Mouse (Mus musculus) CH12.LX (cell line): ENCODE data around the gene Chmp4b. TPM values are rescaled to one million over a fixed set of nuclear protein-coding genes. Genes with fewer than 3 reads are reported as not detected.

Source experiments
- DNase-seq: peaks from one replicate; pipeline ENCODE4 v3.0.0-alpha.2; 2013; ENCODE audit errors: extremely low read depth
- H3K27ac ChIP-seq: 2 replicates; pipeline ENCODE4 v1.5.1; 2012; ENCODE audit warnings: low read depth, mild to moderate bottlenecking, control low read depth, moderate library complexity; ENCODE audit not compliant: insufficient read depth
- H3K27me3 ChIP-seq: replicated peaks from 2 replicates; pipeline ENCODE3; 2012; ENCODE audit warnings: inconsistent platforms
- H3K36me3 ChIP-seq, 2 experiments: replicated peaks in 1 of 2; 2 replicates each; pipeline versions ENCODE3 to v1.6.1; 2012; ENCODE audit warnings: inconsistent platforms in 1 of 2, low read length in 1 of 2, mild to moderate bottlenecking in 1 of 2, mixed read lengths in 1 of 2, moderate library complexity in 1 of 2; ENCODE audit not compliant: control insufficient read depth in 1 of 2, insufficient read depth in 1 of 2
- H3K4me1 ChIP-seq, 2 experiments: 2 replicates each; pipeline ENCODE4 v1.6.1; 2012; ENCODE audit warnings: inconsistent platforms in 1 of 2, moderate library complexity in 1 of 2; ENCODE audit not compliant: insufficient read depth in 2 of 2, control insufficient read depth in 1 of 2
- H3K4me2 ChIP-seq: 2 replicates; pipeline ENCODE4 v1.6.1; 2012; ENCODE audit warnings: low read depth, mild to moderate bottlenecking, control low read depth; ENCODE audit not compliant: poor library complexity, insufficient read depth, severe bottlenecking
- H3K4me3 ChIP-seq, 3 experiments: fragments of 150-350 bp in 1 of 3; sonication (generic) in 1 of 3; replicated peaks in 1 of 3; 2 replicates each; pipeline versions ENCODE3 to v1.5.1; 2011 to 2012; ENCODE audit warnings: low read depth in 2 of 3, low read length in 2 of 3, mild to moderate bottlenecking in 2 of 3, moderate library complexity in 2 of 3, control low read depth in 1 of 3, improper control_type of control experiment in 1 of 3, inconsistent platforms in 1 of 3, mixed read lengths in 1 of 3; ENCODE audit not compliant: poor library complexity in 1 of 3
- H3K79me2 ChIP-seq: replicated peaks from 2 replicates; pipeline ENCODE4 v1.6.1; 2012; ENCODE audit warnings: mild to moderate bottlenecking, moderate library complexity; ENCODE audit not compliant: control insufficient read depth, poor library complexity, insufficient read depth, severe bottlenecking; ENCODE audit errors: extremely low read depth
- H3K9ac ChIP-seq: 2 replicates; pipeline ENCODE4 v1.6.1; 2012; ENCODE audit warnings: low read depth, mild to moderate bottlenecking, control low read depth, moderate library complexity; ENCODE audit not compliant: insufficient read depth
- H3K9me3 ChIP-seq: replicated peaks from 2 replicates; pipeline ENCODE3; 2012; ENCODE audit warnings: low read length, inconsistent platforms, mixed read lengths
- BHLHE40 ChIP-seq: IDR thresholded peaks from 2 replicates; pipeline ENCODE4 v1.6.1; 2011; ENCODE audit warnings: mild to moderate bottlenecking, low read depth, low read length, improper control_type of control experiment
- CHD1 ChIP-seq: IDR thresholded peaks from 2 replicates; pipeline ENCODE4 v1.6.1; 2012; ENCODE audit warnings: low read depth, low read length, improper control_type of control experiment, inconsistent platforms
- CTCF ChIP-seq, 2 experiments: IDR thresholded peaks in 1 of 2; conservative IDR thresholded peaks in 1 of 2; 2 replicates each; pipeline ENCODE4 v1.5.1; 2011 to 2012; ENCODE audit warnings: low read depth in 2 of 2, low read length in 2 of 2, improper control_type of control experiment in 1 of 2, inconsistent platforms in 1 of 2, mild to moderate bottlenecking in 1 of 2, moderate library complexity in 1 of 2
- E2F4 ChIP-seq: IDR thresholded peaks from 2 replicates; pipeline ENCODE4 v1.6.1; 2011; ENCODE audit warnings: low read depth, low read length, improper control_type of control experiment; ENCODE audit not compliant: insufficient replicate concordance
- EP300 ChIP-seq: IDR thresholded peaks from 2 replicates; pipeline ENCODE4 v1.6.1; 2011; ENCODE audit warnings: low read length, improper control_type of control experiment
- ETS1 ChIP-seq: conservative IDR thresholded peaks from 2 replicates; pipeline ENCODE4 v1.6.1; 2012; ENCODE audit warnings: low read depth, mild to moderate bottlenecking, inconsistent platforms, low read length, improper control_type of control experiment, moderate library complexity
- GABPA ChIP-seq: IDR thresholded peaks from 2 replicates; pipeline ENCODE4 v1.6.1; 2012; ENCODE audit warnings: low read depth, low read length, improper control_type of control experiment, inconsistent platforms; ENCODE audit not compliant: insufficient replicate concordance
- HCFC1 ChIP-seq: IDR thresholded peaks from 2 replicates; pipeline ENCODE4 v1.6.1; 2012; ENCODE audit warnings: low read depth, mild to moderate bottlenecking, inconsistent platforms, low read length, improper control_type of control experiment
- IRF4 ChIP-seq: IDR thresholded peaks from 2 replicates; pipeline ENCODE4 v1.6.1; 2014; ENCODE audit warnings: low read depth, mild to moderate bottlenecking, inconsistent platforms, low read length, improper control_type of control experiment
- JUN ChIP-seq: IDR thresholded peaks from 2 replicates; pipeline ENCODE4 v1.6.1; 2011; ENCODE audit warnings: low read depth, mild to moderate bottlenecking, low read length, improper control_type of control experiment, moderate library complexity; ENCODE audit not compliant: insufficient read depth
- JUND ChIP-seq: conservative IDR thresholded peaks from 2 replicates; pipeline ENCODE4 v1.6.1; 2011; ENCODE audit warnings: low read depth, low read length, improper control_type of control experiment
- KAT2A ChIP-seq: IDR thresholded peaks from 2 replicates; pipeline ENCODE4 v1.6.1; 2012; ENCODE audit warnings: low read length, improper control_type of control experiment, inconsistent platforms; ENCODE audit not compliant: insufficient replicate concordance
- MAFK ChIP-seq: IDR thresholded peaks from 2 replicates; pipeline ENCODE4 v1.6.1; 2011; ENCODE audit warnings: low read length, improper control_type of control experiment; ENCODE audit not compliant: insufficient replicate concordance
- MAX ChIP-seq: IDR thresholded peaks from 2 replicates; pipeline ENCODE4 v1.6.1; 2011; ENCODE audit warnings: low read length, improper control_type of control experiment
- MAZ ChIP-seq: IDR thresholded peaks from 2 replicates; pipeline ENCODE4 v1.6.1; 2012; ENCODE audit warnings: low read depth, mild to moderate bottlenecking, inconsistent platforms, low read length, improper control_type of control experiment, moderate library complexity
- MEF2A ChIP-seq: IDR thresholded peaks from 2 replicates; pipeline ENCODE4 v1.6.1; 2014; ENCODE audit warnings: low read depth, mild to moderate bottlenecking, inconsistent platforms, low read length, improper control_type of control experiment, borderline replicate concordance
- MXI1 ChIP-seq: IDR thresholded peaks from 2 replicates; pipeline ENCODE4 v1.6.1; 2011; ENCODE audit warnings: mild to moderate bottlenecking, low read depth, low read length, improper control_type of control experiment
- MYC ChIP-seq: IDR thresholded peaks from 2 replicates; pipeline ENCODE4 v1.6.1; 2011; ENCODE audit warnings: low read depth, mild to moderate bottlenecking, improper control_type of control experiment, low read length
- NRF1 ChIP-seq: IDR thresholded peaks from 2 replicates; pipeline ENCODE4 v1.6.1; 2014; ENCODE audit warnings: low read depth, mild to moderate bottlenecking, inconsistent platforms, low read length, improper control_type of control experiment, moderate library complexity
- PAX5 ChIP-seq: IDR thresholded peaks from 2 replicates; pipeline ENCODE4 v1.6.1; 2012; ENCODE audit warnings: low read length, inconsistent platforms, mixed read lengths
- POLR2A ChIP-seq: IDR thresholded peaks from 2 replicates; pipeline ENCODE4 v1.6.1; 2011; ENCODE audit warnings: low read depth, mild to moderate bottlenecking, improper control_type of control experiment, low read length
- POLR2AphosphoS2 ChIP-seq: IDR thresholded peaks from 2 replicates; pipeline ENCODE4 v1.6.1; 2011; ENCODE audit warnings: low read depth, low read length, improper control_type of control experiment
- RAD21 ChIP-seq: IDR thresholded peaks from 2 replicates; pipeline ENCODE4 v1.6.1; 2011; ENCODE audit warnings: low read depth, mild to moderate bottlenecking, low read length, improper control_type of control experiment, moderate library complexity
- SIN3A ChIP-seq: IDR thresholded peaks from 2 replicates; pipeline ENCODE4 v1.6.1; 2012; ENCODE audit warnings: low read length, improper control_type of control experiment, inconsistent platforms
- SMC3 ChIP-seq: IDR thresholded peaks from 2 replicates; pipeline ENCODE4 v1.6.1; 2011; ENCODE audit warnings: low read depth, low read length, improper control_type of control experiment
- TBP ChIP-seq: conservative IDR thresholded peaks from 2 replicates; pipeline ENCODE4 v1.6.1; 2011; ENCODE audit warnings: low read depth, low read length, improper control_type of control experiment
- TCF12 ChIP-seq: IDR thresholded peaks from 2 replicates; pipeline ENCODE4 v1.6.1; 2014; ENCODE audit warnings: low read depth, mild to moderate bottlenecking, inconsistent platforms, low read length, improper control_type of control experiment
- UBTF ChIP-seq: IDR thresholded peaks from 2 replicates; pipeline ENCODE4 v1.6.1; 2012; ENCODE audit warnings: low read depth, mild to moderate bottlenecking, inconsistent platforms, low read length, improper control_type of control experiment, moderate library complexity
- USF1 ChIP-seq: IDR thresholded peaks from 2 replicates; pipeline ENCODE4 v1.6.1; 2014; ENCODE audit warnings: low read depth, mild to moderate bottlenecking, inconsistent platforms, low read length, improper control_type of control experiment
- USF2 ChIP-seq: conservative IDR thresholded peaks from 2 replicates; pipeline ENCODE4 v1.6.1; 2011; ENCODE audit warnings: low read depth, low read length, improper control_type of control experiment
- ZKSCAN1 ChIP-seq: IDR thresholded peaks from 2 replicates; pipeline ENCODE4 v1.6.1; 2012; ENCODE audit warnings: low read depth, inconsistent platforms, low read length, improper control_type of control experiment, borderline replicate concordance
- ZMIZ1 ChIP-seq: IDR thresholded peaks from 2 replicates; pipeline ENCODE4 v1.6.1; 2012; ENCODE audit warnings: low read depth, mild to moderate bottlenecking, inconsistent platforms, low read length, improper control_type of control experiment
- dilution Hi-C: fragments of 300-500 bp; cut with MboI; formaldehyde crosslinking; loops from 2 replicates; pipeline ENCODE4 v1.14.3; 2020; ENCODE audit warnings: low sequenced_read_pairs; ENCODE audit not compliant: extremely low pct_unique_long_range_greater_than_20kb, extremely low pct_ligation_motif_present
- in situ Hi-C: fragments of 300-500 bp; cut with MboI; formaldehyde crosslinking; loops from 3 replicates; pipeline ENCODE4 v1.14.3; 2019; ENCODE audit warnings: low sequenced_read_pairs, low pct_ligation_motif_present, low pct_unique_long_range_greater_than_20kb, mixed read lengths
- polyA plus RNA-seq: library from polyadenylated mRNA; unstranded; fragments of >175 nt; gene quantifications from 2 replicates; pipeline ENCODE4 v1.2.1, GENCODE M21; 2012; ENCODE audit warnings: low read depth; ENCODE audit not compliant: insufficient read length
- total RNA-seq, 2 experiments: library from RNA; depleted of rRNA; stranded (reverse); fragments of 300-350 nt in 1 of 2; fragments of >200 nt in 1 of 2; gene quantifications; 2 replicates each; pipeline ENCODE4 v1.2.3; 2012 to 2014

The Chmp4b gene
- total and polyA plus RNA-seq, 3 experiments, result 105 to 152 (median 113) TPM

DNA sequence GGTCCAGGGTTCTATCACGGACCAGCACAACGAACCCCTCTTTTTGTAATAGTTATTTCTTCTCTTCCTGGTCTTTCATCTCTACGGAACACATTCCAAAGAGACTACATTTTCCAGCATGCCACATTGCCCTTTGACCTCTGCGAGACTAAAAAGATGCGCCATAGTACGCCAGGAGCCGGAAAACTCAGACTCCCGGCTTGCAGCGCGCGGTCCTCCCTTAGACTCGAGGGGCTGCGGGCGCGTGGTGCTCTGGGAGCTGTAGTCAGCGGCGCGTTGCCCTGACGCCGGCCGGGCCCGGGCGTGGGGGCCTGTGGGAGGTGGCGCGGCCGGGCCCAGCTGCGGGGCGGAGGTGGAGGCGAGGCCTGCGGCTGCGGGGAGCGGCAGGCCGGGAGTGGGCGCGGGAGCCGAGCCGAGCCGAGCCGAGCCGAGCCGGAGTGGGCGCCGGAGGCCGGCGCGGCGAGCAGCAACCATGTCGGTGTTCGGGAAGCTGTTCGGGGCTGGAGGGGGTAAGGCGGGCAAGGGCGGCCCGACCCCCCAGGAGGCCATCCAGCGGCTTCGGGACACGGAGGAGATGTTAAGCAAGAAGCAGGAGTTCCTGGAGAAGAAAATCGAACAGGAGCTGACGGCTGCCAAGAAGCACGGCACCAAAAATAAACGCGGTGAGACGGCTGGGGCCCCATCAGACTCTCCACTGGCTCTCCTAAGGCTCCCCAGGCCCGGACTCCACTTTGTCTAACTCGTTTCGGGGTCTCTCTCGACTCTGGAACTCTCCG, 5.4 kb downstream of the Chmp4b start (continued):
- no peak for TF ChIP-seq CHD1
- TF ChIP-seq SIN3A, result peak; percentile 90
- TF ChIP-seq RAD21, result no peak
- peak; percentile 68; the same call in 1 of the 2 replicates for TF ChIP-seq POLR2AphosphoS2
- TF ChIP-seq MXI1, result peak; percentile 88
- TF ChIP-seq ETS1, result 0 out of 2 replicates have a peak, but pooled peaks have one; percentile 18
- TF ChIP-seq SMC3, result no peak
- TF ChIP-seq POLR2A, result peak; percentile 63
- TF ChIP-seq CTCF (conservative IDR thresholded peaks at IDR 0.05 in 1 of 2, IDR thresholded peaks at IDR 0.05 in 1 of 2; ENCODE audit: low read depth in 2 of 2, low read length in 2 of 2), result no peak
- TF ChIP-seq TCF12, result peak; percentile 79; the same call in 1 of the 2 replicates
- peak; percentile 80 for TF ChIP-seq MAX
- peak; percentile 100 for TF ChIP-seq KAT2A
- 0 out of 2 replicates have a peak, but pooled peaks have one; percentile 15 for TF ChIP-seq E2F4

DNA sequence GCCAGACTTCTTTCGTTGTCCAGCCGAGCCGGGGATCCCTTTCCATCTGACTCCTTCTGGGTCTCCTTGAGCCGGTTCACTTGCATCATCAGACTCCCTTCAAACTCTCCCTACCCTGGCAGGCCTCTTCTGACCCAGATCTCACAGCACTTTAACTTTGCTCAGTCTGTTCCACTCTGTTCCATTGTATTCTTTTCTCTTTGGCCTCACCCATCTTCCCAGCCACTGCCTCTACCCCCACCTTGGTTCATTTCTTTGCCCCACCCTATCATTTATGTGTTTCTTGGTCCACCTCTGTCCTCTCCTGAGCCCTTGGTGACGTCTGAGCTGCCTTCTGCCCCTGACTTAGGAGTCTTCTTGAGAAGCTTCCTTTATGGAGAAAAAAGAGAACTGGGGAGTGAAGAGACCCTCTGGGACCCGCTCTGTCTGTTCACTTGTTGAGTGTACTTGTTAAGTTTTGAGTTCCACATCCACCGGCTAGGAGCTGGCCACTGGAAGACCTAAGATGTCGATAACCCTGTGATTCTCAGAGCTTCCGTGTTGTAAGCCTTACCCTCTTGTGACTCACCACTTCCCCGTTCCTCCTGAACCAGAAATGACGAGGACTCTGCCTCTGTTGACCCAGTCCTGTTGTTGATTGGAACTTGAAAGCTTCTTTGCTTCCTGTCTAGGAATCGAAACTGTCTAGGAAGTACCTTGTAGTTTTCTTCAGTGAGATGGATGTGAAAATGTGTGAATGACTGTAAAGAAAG, 6.2 kb downstream of the Chmp4b start:
- peak overlapping the region; percentile 91 for H3K4me2 ChIP-seq
- peak overlapping the region; percentile 96 for H3K9ac ChIP-seq
- peaks cover 46% of the 10 kb centered on the region for H3K79me2 ChIP-seq
- peaks cover 10 to 40% of the 10 kb centered on the region in 2 experiments for H3K4me1 ChIP-seq
- no peaks in the 10 kb centered on the region for H3K27me3 ChIP-seq
- H3K27ac ChIP-seq, result peak overlapping the region; percentile 68
- peak overlapping the region; percentile 91 to 96 (median 94) for H3K4me3 ChIP-seq
- H3K9me3 ChIP-seq, result no peaks in the 10 kb centered on the region
- peak; percentile 84 for DNase-seq
- H3K36me3 ChIP-seq, result peaks cover 13 to 29% of the 10 kb centered on the region in 2 experiments
- dilution Hi-C loops (no loop called here), in situ Hi-C loops (no loop called here)
- TF ChIP-seq KAT2A (no peak), MAFK (no peak), CTCF (conservative IDR thresholded peaks at IDR 0.05 in 1 of 2, IDR thresholded peaks at IDR 0.05 in 1 of 2; ENCODE audit: low read depth in 2 of 2, low read length in 2 of 2) (no peak), HCFC1 (0 out of 2 replicates have a peak, but pooled peaks have one; percentile 56), PAX5 (no peak), SIN3A (no peak; the same call in none of the 2 replicates), USF2 (no peak), MAX (no peak), ZMIZ1 (no peak), E2F4 (no peak), ZKSCAN1 (no peak), TBP (peak; percentile 82), GABPA (no peak), BHLHE40 (peak; percentile 51; the same call in 1 of the 2 replicates), MAZ (no peak), ETS1 (peak; percentile 43), MEF2A (no peak), JUN (no peak), UBTF (0 out of 2 replicates have a peak, but pooled peaks have one; percentile 24), USF1 (no peak), EP300 (0 out of 2 replicates have a peak, but pooled peaks have one; percentile 25), MXI1 (peak; percentile 74; the same call in 1 of the 2 replicates), IRF4 (peak; percentile 58), MYC (0 out of 2 replicates have a peak, but pooled peaks have one; percentile 22), JUND (no peak; the same call in none of the 2 replicates), POLR2A (peak; percentile 67), NRF1 (no peak)
